Mouse (Mus musculus) frontal cortex, adult 2 months (tissue): ENCODE data around the gene AI597479. TPM values are rescaled to one million over a fixed set of nuclear protein-coding genes. Genes with fewer than 3 reads are reported as not detected.
A peak's percentile ranks its signal among the peaks of the same experiment; 100 is the strongest.
"Not testable (repeated sequence)": the region's sequence is repeated elsewhere in the genome, so short reads cannot be mapped to it uniquely, and the experiment has no call there.

Experiments
- DNase-seq, 2 experiments: peaks; one replicate each; pipeline ENCODE4 v3.0.0; 2022; ENCODE audit warnings: low spot score in 1 of 2; ENCODE audit errors: extremely low spot score in 1 of 2
- polyA plus RNA-seq: library from polyadenylated mRNA; depleted of rRNA; stranded (reverse); fragments of >200 nt; gene quantifications from 2 replicates; pipeline ENCODE4 v1.2.3, GENCODE M21; 2012

Gene AI597479
- polyA plus RNA-seq, 1 experiment, result 23.8 TPM

DNA sequence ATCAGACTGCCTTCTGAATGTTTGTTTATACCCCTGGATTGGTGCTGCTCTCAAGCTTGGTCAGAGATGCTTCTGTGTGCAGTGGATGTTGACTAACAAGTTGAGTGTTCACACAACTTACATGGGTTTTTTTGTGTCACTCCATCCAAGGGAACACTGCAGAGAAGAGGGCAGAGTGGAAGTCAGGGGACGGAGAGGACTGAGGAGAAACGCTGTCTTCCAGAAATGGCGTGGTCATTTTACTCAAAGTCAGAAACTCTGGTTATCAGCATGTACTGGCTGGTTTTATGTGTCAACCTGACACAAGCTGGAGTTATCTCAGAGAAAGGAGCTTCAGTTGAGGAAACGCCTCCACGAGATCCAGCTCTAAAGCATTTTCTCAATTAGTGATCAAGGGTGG is 22.4 kb downstream of the AI597479 start:
- DNase-seq, result no peak

DNA sequence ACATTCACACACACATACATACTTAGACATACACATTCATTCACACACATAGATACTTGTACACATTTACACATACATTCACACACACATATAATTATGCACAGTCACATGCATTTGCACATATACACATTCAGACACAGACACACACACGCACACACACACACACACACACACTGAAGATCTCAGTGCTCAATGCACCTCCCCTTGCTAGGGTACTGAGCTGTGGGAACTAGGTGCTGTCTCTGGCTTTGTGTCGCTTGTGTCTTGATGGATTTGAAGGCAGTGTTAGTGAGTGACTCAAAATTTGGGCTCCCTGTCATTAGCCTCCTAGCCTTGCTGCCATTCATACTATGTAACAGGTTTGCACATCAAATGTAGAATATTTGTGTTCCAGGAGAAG is 24.1 kb downstream of the AI597479 start:
- no peak for DNase-seq

DNA sequence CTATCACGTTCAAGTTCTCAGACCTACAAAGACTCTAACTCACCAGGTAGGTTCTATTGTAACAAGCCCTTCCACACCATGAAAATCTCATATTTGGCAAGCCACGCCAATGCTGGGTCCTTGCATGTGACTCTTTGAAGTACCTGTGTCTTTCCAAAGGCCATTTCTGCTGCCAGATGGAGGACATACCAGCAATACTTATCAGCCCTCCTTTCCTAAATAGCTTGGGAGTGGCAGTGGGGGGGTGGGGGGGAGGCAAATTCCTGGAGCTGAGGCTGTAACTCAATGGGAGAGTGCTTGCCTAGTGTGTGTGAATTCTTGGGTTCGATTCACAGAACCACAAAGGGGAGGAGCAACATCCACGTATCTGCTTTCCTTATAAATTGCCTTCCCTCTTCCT is 26.2 kb downstream of the AI597479 start:
- DNase-seq, result no peak

DNA sequence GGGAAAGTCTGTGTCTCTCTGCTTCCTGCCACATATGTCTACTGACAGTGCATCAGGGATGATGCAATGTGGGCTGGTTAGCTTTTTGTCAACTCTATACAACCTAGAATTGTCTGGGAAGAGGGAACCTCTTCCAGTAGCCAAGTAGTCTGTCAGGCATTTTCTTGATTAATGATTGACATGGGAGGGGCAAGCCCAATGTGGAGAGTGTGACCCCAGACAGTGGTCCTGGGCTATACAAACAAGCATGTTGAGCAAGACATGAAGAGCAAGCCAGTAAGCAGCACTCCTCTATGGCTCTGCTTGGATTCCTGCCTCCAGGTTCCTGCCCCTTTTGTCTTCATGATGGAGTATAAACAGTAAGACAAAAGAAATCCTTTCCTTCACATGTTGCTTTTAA is 28.7 kb downstream of the AI597479 start:
- DNase-seq, result no peak

DNA sequence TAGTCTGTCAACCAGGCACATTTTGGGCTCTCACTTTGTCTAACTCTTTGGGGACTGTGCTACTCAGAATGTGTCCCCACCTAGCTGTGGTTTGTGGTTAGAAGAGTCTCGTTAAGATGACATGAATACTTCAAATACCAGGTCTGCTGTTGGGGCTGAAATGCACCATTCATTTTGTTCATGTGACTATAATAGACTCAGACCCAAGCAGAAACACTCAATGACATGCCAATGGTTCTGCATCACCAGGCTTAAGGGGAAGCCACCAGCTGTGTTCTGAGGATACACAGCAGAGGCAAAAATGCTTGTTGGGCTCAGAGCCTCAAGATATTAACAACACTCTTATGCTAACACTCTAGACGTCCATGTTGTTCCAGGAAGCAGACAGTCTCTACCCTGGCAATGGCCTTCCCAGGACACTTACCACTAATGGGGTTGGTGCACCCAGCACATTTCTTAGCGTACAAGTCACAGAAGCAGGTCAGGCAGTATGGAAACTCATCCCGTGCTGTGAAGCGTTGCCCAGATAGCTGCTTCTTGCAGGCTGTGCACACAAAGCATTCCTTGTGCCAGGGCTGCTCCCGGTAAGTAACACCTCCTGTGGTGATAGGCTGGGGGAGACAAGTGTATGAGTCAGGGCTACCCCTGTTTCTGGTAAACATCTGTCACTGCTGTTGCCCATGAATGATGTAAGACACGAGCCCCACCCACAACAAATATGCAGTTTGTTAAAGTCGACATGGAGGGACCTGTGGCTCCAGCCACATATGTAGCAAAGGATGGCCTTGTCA is 29.5 kb downstream of the AI597479 start:
- no peak for DNase-seq

DNA sequence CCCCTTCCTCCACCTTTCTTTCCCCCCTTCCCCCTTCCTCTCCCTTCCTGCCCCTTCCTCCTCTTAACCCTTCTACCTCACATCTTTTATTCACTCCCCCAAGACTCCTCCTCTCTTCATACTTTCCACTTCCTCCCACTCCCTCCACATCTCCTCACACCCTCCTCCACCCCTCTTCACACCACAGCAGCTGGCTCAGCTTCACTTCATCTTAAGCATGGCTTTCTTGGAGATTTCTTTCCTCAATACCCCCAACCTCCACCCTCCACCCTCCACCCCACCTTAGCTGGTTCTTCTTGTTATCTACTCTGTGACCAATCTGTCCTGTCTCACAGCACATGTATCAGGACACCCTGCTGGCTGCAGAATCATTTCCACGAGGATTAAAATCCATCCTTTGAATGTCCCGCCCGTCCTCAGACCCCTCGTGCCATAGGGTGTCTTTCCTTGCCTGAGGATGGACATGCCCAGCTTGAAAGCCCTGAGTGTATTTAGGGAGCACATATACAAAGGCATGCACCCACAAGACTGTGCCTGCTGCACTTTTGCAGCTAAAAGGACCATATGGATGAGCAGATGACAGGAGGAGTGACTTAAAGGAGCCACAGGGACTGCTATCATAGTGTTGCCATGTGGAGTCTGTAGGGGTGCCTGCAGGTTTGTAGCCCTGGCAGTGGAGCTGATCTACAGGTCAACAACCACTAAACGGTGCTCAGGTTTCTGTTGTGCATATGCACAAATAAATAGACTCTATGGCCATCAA is 31.9 kb downstream of the AI597479 start:
- peak in 1 of 2 experiments; percentile 54 for DNase-seq

DNA sequence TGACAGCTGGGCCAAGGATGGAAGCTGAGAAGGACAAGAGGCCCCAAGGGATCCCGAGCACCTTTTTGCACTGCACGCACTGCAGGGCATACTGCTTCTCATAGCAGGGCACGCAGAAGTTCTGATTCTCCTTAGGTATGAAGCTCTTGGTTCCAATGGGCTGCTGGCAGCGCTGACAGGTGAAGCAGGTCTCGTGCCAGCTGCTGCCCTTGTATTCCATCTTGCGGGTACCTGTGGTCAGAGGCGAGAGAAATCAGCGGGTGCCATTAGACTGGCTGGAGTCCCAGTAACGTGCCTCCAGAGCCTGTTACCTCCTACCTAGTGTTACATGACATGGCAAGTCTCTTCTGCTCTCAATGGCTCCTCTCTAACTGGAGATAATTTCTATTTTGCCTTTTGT is 33.1 kb downstream of the AI597479 start:
- DNase-seq, result no peak

DNA sequence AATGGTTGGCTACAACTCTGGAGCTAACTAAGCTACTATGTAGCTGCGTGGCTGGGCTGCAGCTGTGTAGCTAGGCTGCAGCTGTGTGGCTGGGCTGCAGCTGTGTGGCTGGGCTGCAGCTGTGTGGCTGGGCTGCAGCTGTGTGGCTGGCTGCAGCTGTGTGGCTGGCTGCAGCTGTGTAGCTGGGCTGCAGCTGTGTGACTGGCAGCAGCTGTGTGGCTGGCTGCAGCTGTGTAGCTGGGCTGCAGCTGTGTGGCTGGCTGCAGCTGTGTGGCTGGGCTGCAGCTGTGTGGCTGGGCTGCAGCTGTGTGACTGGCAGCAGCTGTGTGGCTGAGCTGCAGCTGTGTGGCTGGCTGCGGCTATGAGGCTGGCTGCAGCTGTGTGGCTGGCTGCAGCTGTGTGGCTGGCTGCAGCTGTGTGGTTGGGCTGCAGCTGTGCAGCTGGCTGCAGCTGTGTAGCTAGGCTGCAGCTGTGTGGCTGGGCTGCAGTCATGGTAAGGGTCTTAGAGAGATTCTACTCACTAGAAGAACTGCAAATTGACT is 38.0 kb downstream of the AI597479 start:
- DNase-seq, result not testable (repeated sequence)

DNA sequence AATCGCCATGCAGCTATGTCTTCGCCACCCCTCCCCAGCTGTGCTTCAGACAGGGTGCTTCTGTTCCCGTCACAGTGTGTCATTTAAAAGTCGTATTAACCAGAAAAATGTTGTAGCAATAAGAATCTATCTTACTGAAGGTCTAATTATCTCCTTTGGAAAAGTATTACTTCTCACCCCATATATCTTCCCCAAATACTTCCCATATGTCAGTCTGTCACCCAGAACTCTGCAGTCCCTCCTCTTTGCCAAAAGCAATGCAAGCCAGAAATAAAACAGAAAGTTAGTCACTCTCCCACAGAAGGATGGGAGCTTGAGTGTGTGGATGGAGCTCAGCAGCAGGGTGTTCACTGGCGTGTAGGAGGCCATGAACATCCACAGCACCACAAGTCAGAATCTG is 38.8 kb downstream of the AI597479 start:
- peak; percentile 82 to 86 for DNase-seq

DNA sequence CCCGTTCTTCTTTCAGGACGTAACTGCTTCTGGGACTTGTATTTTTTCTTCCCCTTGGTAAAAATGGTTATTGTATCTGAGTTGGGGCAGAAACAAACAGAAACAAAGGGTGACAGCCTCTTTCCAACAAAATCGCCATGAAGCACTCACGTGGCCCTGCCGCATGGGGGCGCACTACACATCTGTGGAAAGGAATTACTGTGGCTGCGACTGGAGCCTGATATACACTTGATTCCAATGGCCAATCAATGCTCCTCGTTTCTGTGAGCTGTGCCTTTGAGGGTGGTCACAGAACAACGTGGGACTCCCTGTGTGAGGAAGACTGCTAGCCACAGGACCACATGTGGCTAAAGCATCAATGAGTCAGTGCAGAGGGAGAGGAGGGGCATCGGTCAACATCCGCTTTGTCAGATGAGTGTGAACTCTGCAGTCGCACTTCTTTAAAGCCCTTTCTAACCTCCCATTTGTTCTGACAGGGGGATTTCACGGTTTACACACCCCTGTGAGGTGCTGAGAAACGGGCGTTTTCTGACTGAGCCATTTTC is 39.8 kb downstream of the AI597479 start:
- no peak for DNase-seq

DNA sequence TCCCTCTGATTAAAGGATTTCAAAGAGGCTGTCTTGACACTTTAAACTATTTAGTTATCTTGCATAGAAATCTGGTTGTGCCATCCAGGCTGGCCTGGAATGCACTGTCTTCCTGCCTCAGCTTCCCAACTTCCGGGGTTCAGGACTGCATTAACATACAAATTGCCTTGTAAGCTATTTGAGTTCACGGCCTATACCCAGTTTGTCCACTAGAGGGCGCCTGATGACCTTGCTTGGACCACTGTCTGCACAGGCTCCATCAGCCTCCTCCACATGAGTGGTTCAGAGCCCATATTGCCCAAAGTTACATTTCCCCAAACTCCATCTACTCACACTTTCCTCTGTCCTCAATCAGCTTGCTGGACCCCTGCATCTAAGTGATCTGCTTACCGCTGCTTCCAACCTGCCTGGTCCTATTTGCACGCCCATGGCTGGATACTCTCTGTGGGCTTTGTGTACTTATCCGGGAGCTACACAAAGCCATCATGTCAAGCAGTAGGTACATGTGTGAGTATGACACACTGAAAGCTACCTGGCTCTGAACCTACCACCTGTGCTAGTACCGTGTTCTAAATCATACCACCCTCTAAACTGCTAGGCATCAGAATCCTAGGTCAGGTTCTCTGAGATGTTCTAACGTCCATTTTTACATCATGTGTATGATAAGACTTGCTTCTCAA is 41.2 kb downstream of the AI597479 start:
- DNase-seq, result peak; percentile 72 to 96

DNA sequence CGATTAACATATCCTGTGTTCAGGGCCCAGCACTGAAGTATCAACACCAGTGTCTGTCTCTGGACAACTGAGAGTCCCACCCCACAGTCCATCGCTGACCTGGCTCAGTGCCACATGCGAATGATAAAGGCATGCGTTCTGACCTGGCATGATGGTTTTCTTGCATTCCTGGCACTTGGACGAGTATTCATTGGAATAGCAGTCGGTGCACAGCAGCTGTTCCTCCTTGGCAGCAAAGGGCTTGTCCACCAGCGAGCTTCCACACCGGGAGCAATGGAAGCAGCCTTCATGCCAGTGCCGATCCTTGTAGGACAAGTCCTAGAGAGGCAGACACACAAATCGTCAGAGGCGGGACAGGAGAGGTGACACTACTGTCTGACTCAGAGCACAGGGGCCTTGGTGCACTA is 43.0 kb downstream of the AI597479 start:
- DNase-seq, result no peak

DNA sequence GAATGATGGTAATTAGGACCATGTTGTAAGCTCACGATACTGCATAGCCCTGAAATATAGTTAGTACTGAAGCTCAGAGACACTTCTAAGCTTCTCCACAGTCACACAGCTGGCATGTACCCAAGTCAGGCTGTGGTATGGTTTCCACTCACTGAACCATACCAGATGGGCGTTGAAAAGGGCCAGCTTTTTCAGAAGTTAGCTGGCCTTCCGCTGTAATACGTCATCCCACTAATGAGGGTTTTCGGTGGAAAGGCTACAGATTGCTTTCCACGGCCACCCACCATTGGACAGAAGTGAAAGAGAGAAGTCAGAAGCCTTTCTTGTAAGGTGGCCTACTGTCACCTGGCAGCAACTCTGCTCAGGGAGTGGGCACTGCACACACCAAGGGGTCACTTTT is 44.3 kb downstream of the AI597479 start:
- DNase-seq, result no peak

DNA sequence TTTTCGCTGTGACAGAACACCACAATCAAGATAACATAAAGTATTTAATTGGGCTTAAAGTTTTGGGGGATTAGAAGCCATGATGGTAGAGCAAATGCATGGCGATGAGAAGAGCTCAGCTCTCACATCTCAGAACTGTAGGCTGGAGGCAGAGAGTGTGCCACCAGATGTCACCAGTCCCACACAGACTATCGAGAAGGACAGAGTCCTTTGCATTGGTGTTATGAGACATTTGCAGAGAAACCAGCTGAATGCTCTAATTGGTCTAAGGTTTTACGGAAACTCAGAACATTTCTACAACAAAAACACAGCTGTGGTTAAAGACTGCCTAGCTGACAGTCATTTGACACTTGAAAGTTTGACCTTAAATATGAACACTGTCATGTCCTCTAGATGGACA is 44.8 kb downstream of the AI597479 start:
- peak in 1 of 2 experiments; percentile 58 for DNase-seq

DNA sequence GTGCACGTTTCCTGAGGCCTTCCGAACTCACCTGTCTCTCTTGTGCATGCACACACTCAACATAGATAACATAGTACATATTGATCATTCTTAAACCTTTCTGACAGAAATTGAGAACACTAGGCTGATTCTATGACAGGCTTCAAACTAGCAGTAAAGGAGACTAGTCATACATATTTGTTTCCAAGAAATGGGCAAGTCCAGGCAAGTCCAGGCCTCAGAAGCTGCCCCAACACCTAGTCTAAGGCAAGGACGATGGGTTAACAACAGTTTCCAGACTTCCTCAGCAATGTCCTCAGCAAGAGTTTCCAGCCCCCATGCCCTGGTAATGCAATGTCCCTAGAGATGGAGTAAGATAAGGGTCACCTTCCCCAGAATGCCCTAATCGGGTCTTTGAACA is 45.3 kb downstream of the AI597479 start:
- DNase-seq, result no peak

DNA sequence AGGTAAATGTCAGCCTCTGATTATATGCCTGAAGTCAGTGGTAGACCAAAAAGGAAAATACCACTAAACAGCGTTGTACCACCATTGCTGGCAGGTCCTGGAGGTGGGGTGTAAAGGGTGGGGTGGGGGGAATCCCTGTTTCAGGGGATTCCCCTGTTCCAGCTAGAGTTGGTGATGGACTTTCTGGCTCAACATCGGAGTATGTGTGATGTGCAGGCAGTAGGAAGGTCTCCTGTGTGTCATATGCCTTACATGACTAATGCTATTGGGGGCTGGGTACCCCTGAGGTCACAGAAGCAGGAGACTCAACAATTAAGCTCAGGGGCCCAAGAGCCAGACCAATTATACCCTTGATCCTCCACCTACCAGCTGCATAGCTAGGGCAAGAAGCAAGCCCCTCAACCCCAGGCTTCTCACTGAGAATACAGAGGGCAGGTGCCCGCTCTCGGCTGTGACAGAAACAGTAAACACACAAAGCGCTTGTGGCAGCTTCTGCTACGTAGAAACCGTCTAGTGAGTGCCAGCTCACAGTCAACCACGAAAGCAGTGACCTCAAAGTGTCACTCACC is 45.9 kb downstream of the AI597479 start:
- no peak for DNase-seq

DNA sequence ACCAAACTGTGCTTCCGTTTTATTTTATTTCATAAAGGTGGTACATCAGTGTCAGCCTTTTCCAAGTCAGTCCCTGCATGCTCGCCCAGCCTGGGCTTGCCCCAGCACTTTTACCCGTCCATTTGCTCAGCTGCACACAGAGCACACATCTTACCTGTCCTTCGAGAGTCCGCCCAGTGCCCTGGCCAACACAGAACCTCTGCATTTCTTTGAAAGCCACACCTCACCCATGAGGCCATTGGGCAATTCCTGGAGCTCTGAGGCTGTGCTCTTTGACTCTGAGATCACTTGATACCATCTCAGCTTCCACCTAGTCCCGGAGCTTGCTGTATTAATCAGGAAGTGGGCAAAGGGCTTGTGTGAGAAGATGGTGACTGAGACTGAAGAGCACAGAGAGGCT is 46.9 kb downstream of the AI597479 start:
- DNase-seq, result no peak

DNA sequence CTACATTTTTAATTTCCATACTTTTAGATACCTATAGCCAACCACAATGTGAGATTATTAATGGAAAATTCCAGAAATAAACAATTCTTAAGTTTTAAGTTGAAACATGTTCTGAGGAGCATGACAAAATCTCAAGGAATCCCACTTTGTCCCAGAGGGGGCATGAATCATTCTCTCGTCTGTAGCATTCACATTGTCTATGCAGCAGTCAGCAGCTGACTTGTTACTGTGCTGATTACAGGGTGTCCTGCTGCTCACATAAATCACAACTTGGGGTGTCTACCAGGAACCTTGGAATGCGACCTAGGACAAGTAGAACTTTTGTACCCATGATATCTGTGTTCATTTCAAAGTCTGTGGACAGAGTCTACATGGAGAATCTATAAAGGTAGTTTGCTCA is 49.0 kb downstream of the AI597479 start:
- no peak for DNase-seq

DNA sequence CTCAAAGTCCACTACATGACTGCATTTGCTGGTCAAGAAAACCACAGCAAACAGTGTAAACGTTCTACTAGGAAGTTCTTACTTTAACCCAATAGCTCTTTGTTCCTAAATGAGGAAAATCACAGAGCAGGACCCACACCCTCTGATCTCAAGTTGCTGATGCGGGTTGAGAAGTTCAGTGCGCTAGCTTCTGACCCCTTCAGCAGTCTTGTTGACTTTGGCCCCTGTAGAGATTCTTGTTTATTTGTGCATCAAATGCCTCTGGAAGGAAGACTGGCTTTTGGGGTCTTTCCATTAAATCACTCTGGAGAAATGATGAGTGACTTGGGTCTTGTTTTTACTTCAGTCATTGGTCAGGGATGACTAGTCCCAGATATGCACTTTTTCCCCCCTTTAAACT is 51.7 kb downstream of the AI597479 start:
- no peak for DNase-seq

DNA sequence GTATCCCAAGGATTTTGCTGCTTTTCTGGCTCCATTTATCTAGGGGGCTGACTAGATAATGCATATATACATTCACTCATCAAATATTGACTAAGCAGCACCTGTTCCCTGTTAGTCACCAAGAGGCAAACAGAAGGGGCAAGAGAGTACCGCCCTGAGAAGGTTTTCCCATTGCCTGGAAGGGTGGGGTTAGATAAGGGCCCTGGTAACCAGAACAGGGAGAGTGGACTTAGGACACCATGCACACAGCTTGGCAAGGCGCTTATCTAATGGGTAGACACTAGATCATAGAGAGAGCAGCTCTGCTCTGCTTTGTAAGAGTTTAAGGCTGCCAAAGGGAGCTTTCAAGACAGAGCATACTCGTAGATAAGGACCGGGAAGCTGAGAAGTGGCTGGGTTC is 54.1 kb downstream of the AI597479 start:
- no peak for DNase-seq

DNA sequence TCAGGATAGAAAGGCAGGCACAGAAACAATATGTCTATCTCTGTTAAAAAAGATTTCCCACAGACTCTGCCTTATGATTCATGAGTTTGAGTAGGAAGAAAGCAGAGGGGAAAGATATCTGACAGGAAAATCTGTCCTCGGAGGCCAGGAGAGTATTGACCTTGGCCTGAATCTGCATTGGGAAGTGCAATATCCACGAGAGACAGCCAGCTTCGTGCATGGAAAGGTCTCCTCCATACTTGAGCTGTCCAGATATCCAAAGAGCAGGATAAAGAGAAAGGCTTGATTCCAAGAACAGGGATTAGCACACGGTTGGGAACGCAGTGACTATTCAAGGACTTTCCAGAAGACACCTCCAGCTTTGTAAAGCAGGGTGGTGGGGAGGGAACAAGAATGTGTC is 55.0 kb downstream of the AI597479 start:
- no peak for DNase-seq
